Mouse (Mus musculus): ENCODE measurements at regions not wholly inside any gene's neighbourhood (a gene's known extent, or its start where the extent isn't known, plus 50 kb on each side); places are given as distances from the start of the nearest gene placed in this dataset.

DNA sequence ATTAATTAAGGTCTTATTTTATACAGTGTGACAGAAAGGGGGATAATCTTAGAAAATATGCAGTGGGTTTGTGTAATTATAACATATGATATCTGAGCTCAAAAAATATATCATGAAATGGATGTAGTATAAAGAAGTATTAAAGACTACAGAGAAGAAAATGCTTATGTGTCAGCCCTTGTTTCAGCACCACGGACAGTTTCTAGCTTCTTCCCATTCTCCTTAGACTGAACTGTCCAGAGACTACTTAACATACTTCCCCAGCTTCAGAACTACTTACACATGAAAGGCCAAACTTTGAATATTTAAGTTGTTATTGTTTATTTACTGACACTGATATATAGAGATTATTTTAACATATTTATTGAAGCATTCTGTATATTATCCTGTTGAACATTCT, 578.4 kb downstream of the Nsun3 start:
- peak; percentile 49 for DNase-seq (ENCODE audit: low read depth, low spot score)

DNA sequence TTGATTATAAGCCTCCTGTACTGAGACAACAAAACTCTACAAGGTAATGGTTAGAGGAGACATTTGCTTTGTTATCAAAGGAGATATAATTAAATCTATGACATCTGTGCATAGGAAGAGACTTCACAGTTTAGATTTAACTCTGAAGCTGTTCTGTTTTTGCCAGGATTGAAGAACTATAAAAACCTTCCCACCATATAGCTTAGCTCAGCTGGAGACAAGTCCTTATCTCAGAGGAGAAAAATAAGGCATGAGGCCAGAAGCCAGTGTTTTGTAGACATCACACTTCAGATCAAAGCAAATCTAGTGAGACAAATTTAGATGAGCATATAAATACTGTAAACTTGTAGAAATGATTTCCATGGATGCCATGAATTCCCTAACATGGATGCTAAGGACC, 603.6 kb downstream of the Nsun3 start:
- DNase-seq (ENCODE audit: low read depth, low spot score) = no peak

Measured in mesoderm, embryonic 11.5 days (tissue).